Mouse (Mus musculus): ENCODE measurements around the gene Ehf.

Gene Ehf

DNA sequence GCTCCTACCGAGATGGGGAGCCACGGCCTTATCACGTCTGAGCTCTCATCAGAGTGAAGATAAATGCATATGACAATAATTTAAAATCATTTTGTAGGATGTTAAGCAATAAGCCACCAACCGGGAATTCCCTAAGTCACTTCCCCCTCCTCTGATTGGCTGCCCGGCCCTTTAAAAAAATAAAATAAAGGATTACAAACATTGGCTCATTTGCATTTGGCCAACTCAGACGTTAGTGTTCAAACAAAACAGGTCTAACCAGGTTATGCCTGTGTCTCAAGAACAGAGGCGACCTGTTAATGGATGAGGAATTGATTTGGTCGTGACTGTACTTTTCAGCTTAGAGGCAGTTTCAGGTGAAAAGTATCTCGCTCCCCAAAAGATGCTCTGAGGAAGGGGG, at the start of gene Ehf:
Gene Ehf, minus strand, starts transcription at position 147 of the 400 bp plus-strand sequence.
- no peak for DNase-seq (ENCODE audit: low read depth)

GRCm38 (mm10) chr2:103347417-103347891, 44.4 kb upstream of the Ehf start:
- peak; percentile 25 for DNase-seq (ENCODE audit: low read depth)

DNA sequence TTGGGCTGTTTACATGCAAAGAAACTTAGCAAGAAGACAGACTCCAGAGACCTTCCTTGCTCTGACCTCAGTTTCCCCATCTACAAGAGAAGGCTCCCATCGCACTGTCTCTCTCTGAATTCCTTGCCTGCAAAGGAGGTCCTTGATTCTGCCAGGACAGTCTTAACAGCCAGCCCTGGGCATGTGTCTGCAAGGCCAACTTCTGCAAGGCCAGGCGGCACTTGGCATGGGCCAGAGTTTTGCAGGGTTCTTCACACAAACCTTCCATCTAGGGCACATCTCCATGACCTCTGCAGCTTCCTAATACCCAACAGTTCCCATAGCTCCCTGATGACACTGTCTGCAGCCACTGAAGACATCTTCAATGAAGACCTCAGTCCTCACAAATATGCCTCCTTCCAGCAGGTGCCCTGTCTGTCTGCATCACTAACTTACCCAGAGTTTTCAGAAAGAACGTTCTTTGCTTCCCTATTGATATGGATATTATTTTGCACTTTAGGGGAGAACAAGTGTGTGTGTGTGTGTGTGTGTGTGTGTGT, 43.7 kb upstream of the Ehf start:
- no peak for DNase-seq (ENCODE audit: low read depth)

DNA sequence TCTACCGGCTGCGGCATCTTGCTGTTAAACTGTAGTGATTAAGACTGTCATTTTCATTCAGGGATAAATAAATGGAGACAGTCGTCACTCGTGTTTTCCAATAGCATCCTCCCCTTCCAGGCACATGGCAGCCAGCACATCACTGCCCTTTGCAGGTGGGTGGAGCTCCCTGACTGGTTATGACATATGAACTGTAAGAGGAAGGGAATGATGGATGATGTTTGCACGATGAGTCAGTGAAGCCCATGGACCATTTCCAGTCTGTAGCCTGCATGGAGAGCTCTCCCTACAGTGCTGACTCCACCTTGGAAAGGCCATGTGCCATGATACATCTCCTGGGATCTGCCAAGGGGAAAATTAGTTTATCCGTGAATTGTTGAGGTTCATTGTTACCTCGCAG, 40.5 kb upstream of the Ehf start:
- no peak for DNase-seq (ENCODE audit: low read depth)

DNA sequence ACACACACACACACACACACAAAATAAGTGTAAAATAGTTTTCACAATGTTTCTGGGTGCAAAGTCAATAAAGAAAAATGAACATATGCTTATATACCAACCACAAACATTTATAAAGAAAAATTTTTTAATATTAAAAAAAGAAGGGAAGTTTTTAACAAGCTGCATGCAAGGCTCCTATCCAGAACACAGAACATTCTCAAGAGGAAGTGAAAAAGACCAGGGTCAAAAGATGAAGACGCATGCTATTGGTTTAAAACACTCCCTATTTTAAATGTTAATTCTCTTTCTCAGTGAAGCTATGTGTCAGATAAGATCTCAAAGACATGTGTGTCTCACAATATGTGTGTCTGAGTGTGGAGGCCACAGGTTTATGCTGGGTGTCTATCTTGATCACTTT, 39.0 kb upstream of the Ehf start:
- DNase-seq (ENCODE audit: low read depth) = no peak

DNA sequence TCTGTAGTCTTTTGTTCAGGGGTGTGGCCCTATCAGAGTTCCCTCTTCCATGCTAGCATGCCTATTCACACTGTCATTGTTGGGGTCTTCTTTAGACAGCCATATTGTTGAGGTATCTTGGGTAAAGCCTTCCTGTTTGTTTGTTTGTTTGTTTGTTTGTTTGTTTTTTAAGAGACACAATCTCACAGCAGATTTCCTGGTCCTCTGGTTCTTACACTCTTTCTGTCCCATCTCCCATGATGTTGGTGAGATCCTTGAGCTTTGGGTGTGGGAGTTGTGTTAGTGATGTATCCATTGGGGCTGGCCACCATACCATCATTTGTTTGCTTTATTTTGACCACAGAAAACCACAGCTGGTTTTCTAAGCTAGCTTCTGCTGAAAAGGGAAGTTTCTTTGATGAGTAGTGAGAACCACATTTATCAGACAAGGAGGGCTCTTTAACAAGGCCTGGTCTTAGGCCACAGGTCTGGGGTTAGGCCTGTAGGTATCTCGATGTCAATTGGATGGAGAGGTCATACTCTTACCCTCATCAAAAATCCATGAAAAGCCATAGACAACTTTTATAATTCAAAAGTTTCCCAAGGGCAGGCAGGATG, 38.4 kb upstream of the Ehf start:
- no peak for DNase-seq (ENCODE audit: low read depth)

DNA sequence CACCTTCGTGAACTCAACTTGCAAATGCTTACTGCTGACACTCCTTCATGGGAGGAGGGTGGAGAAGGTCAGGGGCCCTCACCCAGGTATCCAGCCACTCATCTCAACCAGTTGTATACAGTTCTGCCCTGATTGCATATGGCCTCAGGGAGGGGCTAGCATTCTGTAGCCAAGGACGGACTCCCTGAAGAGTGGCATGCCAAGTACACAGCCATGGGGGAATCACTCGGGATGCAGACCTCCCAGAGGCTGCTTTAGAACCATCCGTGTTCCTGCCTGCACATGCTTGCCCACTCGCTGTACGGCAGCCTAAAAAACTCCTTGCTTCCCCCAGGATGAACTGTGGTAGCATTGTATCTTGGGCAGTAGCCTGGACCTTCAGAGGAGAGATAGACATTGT, 35.6 kb upstream of the Ehf start:
- DNase-seq (ENCODE audit: low read depth) = no peak

- no peak for DNase-seq (ENCODE audit: low read depth)
Observed at GRCm38 (mm10) chr2:103337370-103337769, 34.3 kb upstream of the Ehf start.

DNA sequence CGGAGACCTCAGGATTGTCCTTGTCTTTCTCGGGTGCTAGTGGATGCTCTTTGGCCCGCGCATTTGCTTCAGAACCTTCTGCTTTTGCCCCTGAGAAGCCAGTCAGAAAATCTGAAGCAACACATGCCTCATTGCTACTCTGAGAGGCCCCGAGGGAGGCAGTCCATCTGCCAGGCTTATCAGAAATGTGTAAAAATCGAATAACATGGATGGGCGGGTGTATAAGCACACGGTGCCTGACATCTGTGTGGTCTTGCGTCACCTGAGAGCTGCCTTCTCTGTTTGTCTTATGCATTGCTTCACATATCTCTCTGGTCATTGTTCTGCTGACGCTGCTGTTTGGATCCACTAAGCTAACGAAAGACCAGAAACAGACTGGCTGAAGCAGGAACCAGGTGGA, 33.5 kb upstream of the Ehf start:
- no peak for DNase-seq (ENCODE audit: low read depth)

DNA sequence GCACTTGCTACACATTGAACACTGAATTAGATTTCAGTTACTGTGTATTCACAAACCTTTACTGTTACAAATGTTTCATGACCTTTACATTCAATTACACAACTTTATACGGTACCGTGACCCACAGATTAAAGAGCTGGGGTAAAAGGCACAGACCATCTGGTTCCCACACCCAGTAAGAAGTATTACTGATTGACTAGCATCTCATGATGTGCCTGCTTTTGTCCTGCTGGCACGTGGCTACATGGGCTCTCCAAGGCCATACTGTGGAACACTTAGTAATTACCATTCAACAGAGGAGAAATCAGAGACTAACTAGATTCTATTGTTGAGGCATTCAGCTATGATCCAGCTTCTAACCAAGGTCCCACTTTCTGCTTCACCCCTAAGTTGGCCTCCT, 32.9 kb upstream of the Ehf start:
- DNase-seq (ENCODE audit: low read depth) = no peak

GRCm38 (mm10) chr2:103331666-103332191, 28.7 kb upstream of the Ehf start:
- no peak for DNase-seq (ENCODE audit: low read depth)

DNA sequence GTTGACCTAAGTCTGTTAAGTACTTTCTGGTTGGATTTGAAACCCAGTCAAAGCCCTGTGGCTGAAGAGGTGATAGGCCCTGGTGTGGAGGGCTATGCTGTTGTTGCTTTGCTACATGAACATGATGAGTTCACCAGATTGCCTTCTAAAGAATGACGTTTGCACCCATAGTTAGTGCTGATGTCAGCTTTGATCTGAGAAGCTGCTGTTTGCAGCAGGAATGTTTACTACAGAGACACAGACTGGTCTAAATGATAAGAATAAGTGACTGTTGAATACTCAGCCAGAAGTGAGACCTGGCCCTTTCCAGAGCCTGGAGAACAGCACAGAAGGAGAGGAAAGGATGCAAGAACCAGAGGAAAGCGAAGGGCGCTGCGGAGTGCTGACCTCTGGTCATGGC, 25.7 kb upstream of the Ehf start:
- DNase-seq (ENCODE audit: low read depth) = no peak

DNA sequence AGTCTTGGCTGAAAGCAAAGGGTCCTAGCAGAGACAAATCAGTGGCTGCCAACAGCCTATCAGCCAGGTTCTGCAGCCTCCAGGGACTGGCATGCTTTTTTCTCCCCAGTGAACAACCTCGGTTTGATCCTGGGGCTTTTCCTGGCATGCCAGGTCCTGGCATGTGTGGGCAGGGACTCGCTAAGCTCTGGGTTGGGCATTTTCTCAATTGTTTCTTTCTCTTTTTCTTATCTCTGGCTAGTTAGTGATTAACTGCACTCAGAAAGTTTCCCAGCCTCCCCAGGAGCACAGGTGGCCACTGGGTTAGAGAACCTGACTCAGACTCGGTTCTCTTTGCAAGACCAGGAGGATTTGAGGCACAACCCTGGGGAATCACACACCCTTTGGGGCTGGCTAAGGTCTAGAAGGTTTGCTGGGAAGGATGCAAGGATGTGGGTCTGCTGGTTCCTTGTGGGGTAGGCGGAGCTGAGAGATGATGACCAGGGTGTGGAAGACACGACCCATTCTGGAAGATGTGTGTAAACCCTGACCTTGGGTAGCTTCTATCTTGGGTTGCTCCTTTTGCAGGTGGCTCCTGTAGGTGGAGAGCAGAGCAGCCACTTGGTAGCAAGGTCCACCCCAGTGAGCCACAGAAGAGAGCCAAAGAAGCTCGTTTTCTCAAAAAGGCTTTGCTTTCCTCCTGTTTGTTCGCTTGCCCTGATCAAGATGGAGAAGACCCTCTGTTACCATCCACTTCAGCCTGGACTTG, 22.4 kb upstream of the Ehf start:
- DNase-seq (ENCODE audit: low read depth) = no peak

DNA sequence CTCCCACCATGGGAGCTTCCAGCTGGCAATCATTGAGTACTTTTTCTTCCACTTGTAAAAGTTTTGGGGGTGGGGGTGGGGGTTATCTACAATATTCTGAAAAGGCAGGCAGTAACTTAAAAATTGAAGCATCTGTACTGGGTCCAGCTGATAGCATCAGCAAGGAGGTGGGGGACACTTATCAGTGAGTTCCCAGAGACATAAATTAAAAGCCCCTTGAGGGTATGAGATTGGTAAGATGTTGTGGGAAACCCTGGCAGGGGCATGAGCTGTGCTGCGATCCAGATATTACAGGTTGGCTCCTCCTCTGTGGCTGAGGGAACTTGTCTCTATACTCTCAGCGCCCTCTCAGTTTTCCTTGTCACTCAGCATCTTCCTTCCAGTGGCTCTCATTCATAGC, 21.2 kb upstream of the Ehf start:
- no peak for DNase-seq (ENCODE audit: low read depth)

GRCm38 (mm10) chr2:103322171-103322570, 19.1 kb upstream of the Ehf start:
- DNase-seq (ENCODE audit: low read depth) = no peak

DNA sequence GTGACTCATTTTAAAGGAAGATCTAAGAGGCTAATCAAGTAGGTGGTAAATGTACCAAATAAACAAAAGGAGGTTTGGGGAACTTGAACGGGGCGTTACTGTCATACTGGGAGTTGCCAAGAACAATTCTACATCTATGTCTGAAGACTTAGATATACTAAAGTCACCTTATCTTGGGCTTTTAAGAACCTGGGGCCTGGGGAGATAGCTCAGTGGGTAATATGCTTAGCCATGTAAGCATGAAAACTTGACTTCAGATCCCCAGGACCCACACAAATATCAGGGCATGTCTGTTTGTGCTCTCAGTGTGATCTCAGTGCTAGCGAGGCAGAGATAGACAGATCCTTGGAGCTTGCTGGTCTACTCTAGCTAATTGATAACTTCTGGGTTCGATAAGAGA, 18.6 kb upstream of the Ehf start:
- no peak for DNase-seq (ENCODE audit: low read depth)

DNA sequence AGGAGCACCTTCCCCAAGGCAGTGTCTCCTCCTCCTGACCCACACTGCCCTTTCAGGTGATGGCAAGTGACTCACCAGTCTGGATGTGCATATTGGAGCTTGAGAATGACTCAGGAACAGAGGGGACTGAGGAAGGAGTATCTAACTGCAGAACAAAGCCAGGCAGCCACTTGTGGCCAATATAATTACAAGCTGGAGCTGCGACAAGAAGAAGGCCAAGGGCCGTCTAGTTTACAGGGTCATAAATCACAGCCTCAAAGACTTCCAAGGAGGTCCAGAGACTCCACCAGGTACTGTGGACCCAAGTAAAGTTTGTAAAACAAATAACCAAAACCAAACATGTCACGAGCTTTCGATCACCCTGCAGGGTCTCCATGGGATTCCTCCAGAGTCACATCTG, 10.9 kb upstream of the Ehf start:
- no peak for DNase-seq (ENCODE audit: low read depth)

GRCm38 (mm10) chr2:103312640-103313039, 9.6 kb upstream of the Ehf start:
- DNase-seq (ENCODE audit: low read depth) = no peak

DNA sequence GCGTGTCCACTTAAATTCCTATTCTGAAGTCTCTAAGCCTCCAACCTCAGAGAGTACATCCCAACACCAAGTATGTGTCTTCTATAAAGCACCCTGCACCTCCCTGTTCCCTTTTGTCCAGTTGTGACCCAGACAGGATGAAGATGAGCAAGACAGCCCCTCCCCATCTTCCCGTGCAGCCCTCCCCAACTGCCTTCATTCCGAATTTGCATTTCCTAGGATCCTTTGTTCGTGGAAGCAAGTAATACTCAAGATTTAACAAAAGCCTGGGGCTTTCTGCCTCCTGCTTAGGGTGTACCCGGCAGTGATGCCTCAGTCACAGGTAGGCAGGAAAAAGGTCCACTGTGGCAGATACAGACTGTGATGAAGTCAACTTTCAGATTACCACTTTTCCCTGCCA, 7.6 kb upstream of the Ehf start:
- DNase-seq (ENCODE audit: low read depth) = no peak

DNA sequence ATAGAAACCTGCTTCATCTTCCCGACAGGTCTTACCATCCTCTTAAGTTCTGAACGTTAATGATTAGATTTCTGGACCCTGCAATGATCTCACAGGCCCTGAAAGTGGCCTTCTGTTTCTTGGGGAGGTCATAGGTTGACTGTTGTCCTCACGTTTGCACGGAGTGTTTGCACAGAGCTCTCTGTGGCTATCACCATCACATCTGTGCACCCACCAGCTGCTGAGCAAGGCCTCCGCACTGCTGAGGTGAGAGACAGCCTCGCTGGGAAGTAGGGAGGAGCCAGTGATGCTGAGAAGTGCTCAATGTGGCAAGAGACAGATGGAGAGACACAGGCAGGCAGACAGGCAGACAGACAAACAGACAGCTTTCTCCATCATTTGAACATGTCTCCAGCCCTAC, 3.6 kb upstream of the Ehf start:
- DNase-seq (ENCODE audit: low read depth) = no peak

- DNase-seq (ENCODE audit: low read depth) = no peak
Observed at GRCm38 (mm10) chr2:103302669-103303068, 409 bp downstream of the Ehf start.

GRCm38 (mm10) chr2:103298711-103299463, 4.2 kb downstream of the Ehf start:
- DNase-seq (ENCODE audit: low read depth) = no peak

- no peak for DNase-seq (ENCODE audit: low read depth)
Observed at GRCm38 (mm10) chr2:103294526-103294925, 8.6 kb downstream of the Ehf start.

Data from naive thymus-derived CD4-positive, alpha-beta T cell, adult 2 months (primary cell).